Comparison of ENCODE assay signal across 18 mouse cellular contexts in the genomic region with DNA sequence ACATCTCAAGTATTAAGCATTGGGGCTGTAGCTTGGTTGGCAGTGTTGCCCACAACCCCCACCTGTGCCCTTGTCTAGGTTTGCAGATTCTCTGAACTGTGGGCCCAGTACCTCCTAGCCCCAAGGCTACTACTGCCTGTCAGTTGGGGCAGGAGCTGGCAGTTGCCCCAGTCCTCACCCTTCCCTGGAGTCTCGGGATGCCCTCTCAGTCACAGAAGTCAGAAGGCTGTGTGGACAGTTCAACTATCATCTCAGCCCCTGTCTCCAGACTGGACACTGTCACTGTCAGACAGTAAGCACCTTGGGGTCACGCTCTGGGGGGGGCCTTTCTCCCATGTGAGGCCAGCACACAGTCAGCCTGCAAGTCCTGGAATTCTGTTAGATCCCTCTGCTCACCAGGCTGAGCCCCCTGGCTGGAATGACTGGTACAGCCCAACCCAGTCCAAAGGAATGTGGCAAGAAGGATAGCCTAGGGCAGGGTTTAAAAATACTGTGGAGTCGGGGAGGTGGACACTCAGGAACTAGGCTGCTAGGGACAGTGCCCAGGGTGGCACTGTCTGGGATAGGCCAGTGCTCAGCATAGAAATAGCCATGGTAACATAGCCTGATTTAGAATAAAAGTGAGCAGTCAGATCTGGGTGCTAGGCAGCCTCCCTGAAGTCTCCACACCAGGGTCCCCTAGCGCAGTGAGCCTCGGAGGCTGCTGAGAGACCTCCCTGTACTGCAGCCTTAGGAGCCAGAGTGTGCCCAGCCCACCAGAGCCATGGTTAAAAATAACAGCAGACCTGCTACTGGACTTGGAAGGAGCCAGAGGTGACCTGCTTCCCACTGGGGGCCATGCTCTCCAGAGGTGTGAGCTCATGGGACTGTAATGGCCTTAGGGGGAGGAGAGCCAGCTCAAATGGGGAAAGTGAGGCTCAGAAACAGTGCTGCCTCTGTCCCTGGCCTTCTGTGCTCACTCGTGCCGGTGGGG.
DNase-seq lines count a peak whose midpoint lies in the region; ATAC-seq and TF ChIP-seq lines count a peak whose summit lies in the region.
"Had no signal": no experiment of that assay in that cellular context is flagged by ENCODE, and none has a peak within 500 bp of the region (broad histone marks: within the 10 kb centered on the region; RNA-seq: fewer than 3 reads in every experiment).

No protein-coding gene starts in this region.

- TF ChIP-seq CTCF in liver, postnatal 0 days (IDR thresholded peaks at IDR 0.05; ENCODE audit: low read depth) = 0 out of 2 replicates have a peak, but pooled peaks have one; percentile 17

- WGBS in heart, embryonic 11.5 days (ENCODE audit: insufficient replicate concordance) = 52% methylated on average over 7 of the region's 7 CpGs
- 74% methylated on average over 7 of the region's 7 CpGs for WGBS in liver, postnatal 0 days (ENCODE audit: insufficient replicate concordance)
- 60% methylated on average over 7 of the region's 7 CpGs for WGBS in liver, embryonic 12.5 days (ENCODE audit: insufficient replicate concordance)
- 56% methylated on average over 7 of the region's 7 CpGs for WGBS in heart, embryonic 13.5 days
- 75% methylated on average over 7 of the region's 7 CpGs for WGBS in limb, embryonic 10.5 days
- WGBS in forebrain, embryonic 16.5 days = 76% methylated on average over 7 of the region's 7 CpGs

- no peak for DNase-seq in heart, postnatal 4 days
- no peak for DNase-seq in liver, postnatal 0 days
- DNase-seq in limb, embryonic 10.5 days (ENCODE audit: low spot score) = no peak
- DNase-seq: cerebellum, postnatal 10 days; embryo, embryonic 11 days; kidney, adult 18-20 months; liver, embryonic 13.5 days; lung, postnatal 14 days; thymus, postnatal 25 days had no signal

- H3K9me3 ChIP-seq in heart, embryonic 11.5 days (replicated peaks; ENCODE audit: control insufficient read depth, low read length) = no peaks in the 10 kb centered on the region
- no peaks in the 10 kb centered on the region for H3K9me3 ChIP-seq in liver, postnatal 0 days (ENCODE audit: low read length)
- no peaks in the 10 kb centered on the region for H3K9me3 ChIP-seq in liver, embryonic 12.5 days (replicated peaks)
- no peaks in the 10 kb centered on the region for H3K9me3 ChIP-seq in heart, embryonic 13.5 days
- no peaks in the 10 kb centered on the region for H3K9me3 ChIP-seq in limb, embryonic 10.5 days (replicated peaks)
- H3K9me3 ChIP-seq in forebrain, embryonic 16.5 days (ENCODE audit: control insufficient read depth, low read length) = no peaks in the 10 kb centered on the region
- H3K9me3 ChIP-seq: forebrain, embryonic 12.5 days; G1E; liver, embryonic 13.5 days; neural tube, embryonic 12.5 days; stomach, embryonic 15.5 days had no signal

- TF ChIP-seq EP300 in liver, postnatal 0 days (IDR thresholded peaks at IDR 0.05; ENCODE audit: low read depth) = no peak

- H3K4me3 ChIP-seq in heart, embryonic 11.5 days (ENCODE audit: low read depth, low read length) = no peak overlapping the region
- H3K4me3 ChIP-seq in liver, postnatal 0 days (ENCODE audit: low read depth, low read length) = no peak overlapping the region
- H3K4me3 ChIP-seq in liver, embryonic 12.5 days = no peak overlapping the region
- no peak overlapping the region for H3K4me3 ChIP-seq in heart, embryonic 13.5 days
- no peak overlapping the region for H3K4me3 ChIP-seq in limb, embryonic 10.5 days
- no peak overlapping the region for H3K4me3 ChIP-seq in forebrain, embryonic 16.5 days (replicated peaks; ENCODE audit: low read length)
- H3K4me3 ChIP-seq: forebrain, embryonic 12.5 days; liver, embryonic 13.5 days; neural tube, embryonic 12.5 days; stomach, embryonic 15.5 days had no signal

- H3K4me1 ChIP-seq in heart, embryonic 11.5 days (ENCODE audit: control insufficient read depth, insufficient read depth, low read length) = peaks cover 52% of the 10 kb centered on the region
- H3K4me1 ChIP-seq in liver, postnatal 0 days (ENCODE audit: insufficient read depth) = peaks cover 34% of the 10 kb centered on the region
- H3K4me1 ChIP-seq in liver, embryonic 12.5 days = peaks cover 34% of the 10 kb centered on the region
- H3K4me1 ChIP-seq in heart, embryonic 13.5 days = peaks cover 84% of the 10 kb centered on the region
- peaks cover 57% of the 10 kb centered on the region for H3K4me1 ChIP-seq in limb, embryonic 10.5 days
- H3K4me1 ChIP-seq in forebrain, embryonic 16.5 days (replicated peaks; ENCODE audit: control insufficient read depth, insufficient read depth, low read length) = 0 out of 2 replicates have a peak, but pooled peaks cover 1% of the 10 kb centered on the region

- H3K27ac ChIP-seq in heart, embryonic 11.5 days (ENCODE audit: low read depth, low read length) = peak overlapping the region; percentile 63
- no peak overlapping the region for H3K27ac ChIP-seq in liver, postnatal 0 days (ENCODE audit: low read depth)
- H3K27ac ChIP-seq in liver, embryonic 12.5 days = no peak overlapping the region
- peak overlapping the region; percentile 78 for H3K27ac ChIP-seq in heart, embryonic 13.5 days (replicated peaks)
- H3K27ac ChIP-seq in limb, embryonic 10.5 days = peak overlapping the region; percentile 75
- no peak overlapping the region for H3K27ac ChIP-seq in forebrain, embryonic 16.5 days (ENCODE audit: low read length)
- H3K27ac ChIP-seq: forebrain, embryonic 12.5 days; liver, embryonic 13.5 days; neural tube, embryonic 12.5 days; stomach, embryonic 15.5 days had no signal

- no peak overlapping the region for H3K4me2 ChIP-seq in heart, embryonic 11.5 days
- no peak overlapping the region for H3K4me2 ChIP-seq in liver, postnatal 0 days (ENCODE audit: low read depth, low read length)
- H3K4me2 ChIP-seq in liver, embryonic 12.5 days = no peak overlapping the region
- peak overlapping the region; percentile 8; the same call in 1 of the 2 replicates for H3K4me2 ChIP-seq in heart, embryonic 13.5 days
- H3K4me2 ChIP-seq in forebrain, embryonic 16.5 days (ENCODE audit: low read length) = no peak overlapping the region
- H3K4me2 ChIP-seq: forebrain, embryonic 12.5 days; liver, embryonic 13.5 days; neural tube, embryonic 12.5 days; stomach, embryonic 15.5 days had no signal

- no peaks in the 10 kb centered on the region for H3K36me3 ChIP-seq in heart, embryonic 11.5 days (ENCODE audit: control insufficient read depth, insufficient read depth, low read length)
- H3K36me3 ChIP-seq in liver, postnatal 0 days (replicated peaks; ENCODE audit: insufficient read depth, low read length) = no peaks in the 10 kb centered on the region
- H3K36me3 ChIP-seq in liver, embryonic 12.5 days = no peaks in the 10 kb centered on the region
- H3K36me3 ChIP-seq in heart, embryonic 13.5 days = no peaks in the 10 kb centered on the region
- H3K36me3 ChIP-seq in limb, embryonic 10.5 days = no peaks in the 10 kb centered on the region
- no peaks in the 10 kb centered on the region for H3K36me3 ChIP-seq in forebrain, embryonic 16.5 days (ENCODE audit: control insufficient read depth, insufficient read depth)
- H3K36me3 ChIP-seq: forebrain, embryonic 12.5 days; G1E; liver, embryonic 13.5 days; neural tube, embryonic 12.5 days; stomach, embryonic 15.5 days had no signal

- H3K9ac ChIP-seq in heart, embryonic 11.5 days (ENCODE audit: low read depth, low read length) = peak overlapping the region; percentile 40
- H3K9ac ChIP-seq in liver, postnatal 0 days (replicated peaks) = no peak overlapping the region
- H3K9ac ChIP-seq in liver, embryonic 12.5 days = no peak overlapping the region
- H3K9ac ChIP-seq in heart, embryonic 13.5 days = peak overlapping the region; percentile 58
- H3K9ac ChIP-seq in forebrain, embryonic 16.5 days (replicated peaks; ENCODE audit: low read depth, low read length) = no peak overlapping the region
- H3K9ac ChIP-seq: forebrain, embryonic 12.5 days; liver, embryonic 13.5 days; neural tube, embryonic 12.5 days; stomach, embryonic 15.5 days had no signal

- H3K27me3 ChIP-seq in heart, embryonic 11.5 days (ENCODE audit: control insufficient read depth, insufficient read depth, low read length) = no peaks in the 10 kb centered on the region
- no peaks in the 10 kb centered on the region for H3K27me3 ChIP-seq in liver, postnatal 0 days (ENCODE audit: insufficient read depth, low read length)
- peaks cover 39% of the 10 kb centered on the region for H3K27me3 ChIP-seq in liver, embryonic 12.5 days (replicated peaks)
- H3K27me3 ChIP-seq in heart, embryonic 13.5 days (replicated peaks) = no peaks in the 10 kb centered on the region; the same call in 1 of the 2 replicates
- H3K27me3 ChIP-seq in limb, embryonic 10.5 days (ENCODE audit: low read depth, poor library complexity, severe bottlenecking) = no peaks in the 10 kb centered on the region
- H3K27me3 ChIP-seq in forebrain, embryonic 16.5 days (replicated peaks; ENCODE audit: control insufficient read depth, insufficient read depth, low read length) = no peaks in the 10 kb centered on the region
- H3K27me3 ChIP-seq: forebrain, embryonic 12.5 days; neural tube, embryonic 12.5 days; stomach, embryonic 15.5 days had no signal

- peak; percentile 9; the same call in 1 of the 2 replicates for ATAC-seq in heart, embryonic 11.5 days (replicated peaks; ENCODE audit: insufficient number of reproducible peaks, low FRiP score, low TSS enrichment)
- ATAC-seq in liver, postnatal 0 days = no peak
- ATAC-seq in liver, embryonic 12.5 days = no peak
- no peak for ATAC-seq in heart, embryonic 13.5 days (ENCODE audit: extremely low read depth, insufficient number of reproducible peaks, low FRiP score, low TSS enrichment)
- no peak for ATAC-seq in forebrain, embryonic 16.5 days
- ATAC-seq: hindbrain, embryonic 16.5 days had no signal

Comparison
In these comparisons a context has a peak if more than half of its experiments do, and no peak if none do; other contexts are left out.
1. H3K27ac ChIP-seq: peak in heart, embryonic 11.5 days (single experiment), heart, embryonic 13.5 days (single experiment) and limb, embryonic 10.5 days (single experiment); none in liver, postnatal 0 days (single experiment), liver, embryonic 12.5 days (single experiment) and forebrain, embryonic 16.5 days (single experiment).
2. H3K9ac ChIP-seq: peak in heart, embryonic 11.5 days (single experiment) and heart, embryonic 13.5 days (single experiment); none in liver, postnatal 0 days (single experiment), liver, embryonic 12.5 days (single experiment) and forebrain, embryonic 16.5 days (single experiment).